Mouse (Mus musculus) frontal cortex, adult 2 months (tissue): ENCODE results near the gene Cul4a. TPM values are rescaled to one million over a fixed set of nuclear protein-coding genes. Genes with fewer than 3 reads are reported as not detected.

Experiments used
- DNase-seq, 2 experiments: peaks; one replicate each; pipeline ENCODE4 v3.0.0; 2022; ENCODE audit warnings: low spot score in 1 of 2; ENCODE audit errors: extremely low spot score in 1 of 2
- polyA plus RNA-seq: library from polyadenylated mRNA; depleted of rRNA; stranded (reverse); fragments of >200 nt; gene quantifications from 2 replicates; pipeline ENCODE4 v1.2.3, GENCODE M21; 2012; rRNA removed

Gene Cul4a
- polyA plus RNA-seq, 1 experiment, result 53.5 TPM

DNA sequence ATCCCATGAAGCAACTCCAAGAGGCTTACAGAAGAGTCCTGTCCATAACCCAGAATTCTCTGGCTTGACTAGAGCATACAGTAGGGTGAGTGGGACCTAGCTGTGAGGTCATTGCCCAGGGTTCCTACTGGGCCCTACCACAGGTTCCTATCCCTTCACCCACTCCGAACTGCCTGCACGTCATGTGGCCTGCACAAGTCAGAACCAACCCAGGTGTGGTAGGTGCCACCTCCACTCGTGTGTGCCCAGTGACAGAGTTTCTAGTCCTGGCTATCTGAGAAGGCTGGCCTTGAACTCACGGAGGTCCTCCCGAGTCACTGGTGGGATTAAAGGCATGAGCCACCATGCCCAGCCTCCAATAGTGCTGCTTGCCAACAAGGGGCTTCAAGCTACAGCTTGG is 72.7 kb downstream of the Cul4a start:
- DNase-seq, result no peak

DNA sequence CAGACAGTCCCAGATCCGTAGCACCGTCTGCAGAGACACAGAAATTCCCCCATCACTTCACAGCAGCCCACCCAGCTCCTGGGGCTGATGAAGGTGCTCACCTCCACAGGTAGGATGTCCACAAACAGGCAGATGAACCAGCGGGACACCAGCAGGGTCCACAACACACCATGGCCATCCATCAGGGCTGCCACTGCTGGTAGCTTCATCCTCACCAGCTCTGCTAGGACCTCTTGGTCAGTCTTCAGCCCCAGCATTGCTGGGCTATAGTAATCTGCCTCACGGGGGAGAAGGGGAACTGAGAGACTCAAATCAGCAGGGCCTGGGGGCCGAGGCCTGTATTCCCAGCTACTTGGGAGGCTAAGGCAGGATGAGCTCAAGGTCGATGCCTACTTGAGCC is 74.1 kb downstream of the Cul4a start:
- no peak for DNase-seq

DNA sequence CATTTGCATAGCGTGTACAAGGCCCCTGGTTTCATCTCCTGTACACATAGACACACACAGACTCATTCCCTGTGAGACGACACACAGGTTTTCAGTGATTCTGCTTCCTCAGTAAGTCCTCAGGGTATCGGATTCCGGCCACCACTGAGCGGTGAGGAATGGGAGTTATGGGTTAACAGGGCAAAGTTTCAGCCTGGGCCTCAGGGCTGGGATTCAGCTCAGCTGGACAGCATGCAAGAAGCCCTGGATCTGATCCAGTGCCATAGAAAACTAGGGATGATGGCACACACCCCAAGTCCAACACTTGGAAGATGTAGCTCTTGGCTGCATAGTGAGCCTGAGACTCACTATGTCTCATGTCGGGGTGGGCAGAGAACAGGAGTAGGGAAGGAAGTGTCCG is 74.5 kb downstream of the Cul4a start:
- DNase-seq, result no peak

DNA sequence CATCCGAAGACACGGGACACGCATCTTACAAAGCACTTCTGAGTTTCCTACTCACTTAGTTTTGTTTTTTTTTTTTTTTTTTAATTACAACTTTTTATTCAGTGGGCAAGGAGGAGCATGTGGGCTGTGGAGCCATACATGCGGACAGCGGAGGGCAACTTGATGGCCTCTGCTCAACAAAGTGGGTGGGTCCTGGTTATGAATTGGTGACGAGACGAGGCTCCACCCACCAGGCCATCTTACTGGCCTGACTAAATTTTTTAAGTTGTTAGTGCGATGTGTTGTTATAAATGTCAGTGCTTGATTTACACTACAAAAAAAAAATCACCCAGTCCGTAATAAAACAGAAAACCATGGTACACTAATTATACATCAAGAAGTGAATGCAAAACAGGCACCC is 75.0 kb downstream of the Cul4a start:
- no peak for DNase-seq

DNA sequence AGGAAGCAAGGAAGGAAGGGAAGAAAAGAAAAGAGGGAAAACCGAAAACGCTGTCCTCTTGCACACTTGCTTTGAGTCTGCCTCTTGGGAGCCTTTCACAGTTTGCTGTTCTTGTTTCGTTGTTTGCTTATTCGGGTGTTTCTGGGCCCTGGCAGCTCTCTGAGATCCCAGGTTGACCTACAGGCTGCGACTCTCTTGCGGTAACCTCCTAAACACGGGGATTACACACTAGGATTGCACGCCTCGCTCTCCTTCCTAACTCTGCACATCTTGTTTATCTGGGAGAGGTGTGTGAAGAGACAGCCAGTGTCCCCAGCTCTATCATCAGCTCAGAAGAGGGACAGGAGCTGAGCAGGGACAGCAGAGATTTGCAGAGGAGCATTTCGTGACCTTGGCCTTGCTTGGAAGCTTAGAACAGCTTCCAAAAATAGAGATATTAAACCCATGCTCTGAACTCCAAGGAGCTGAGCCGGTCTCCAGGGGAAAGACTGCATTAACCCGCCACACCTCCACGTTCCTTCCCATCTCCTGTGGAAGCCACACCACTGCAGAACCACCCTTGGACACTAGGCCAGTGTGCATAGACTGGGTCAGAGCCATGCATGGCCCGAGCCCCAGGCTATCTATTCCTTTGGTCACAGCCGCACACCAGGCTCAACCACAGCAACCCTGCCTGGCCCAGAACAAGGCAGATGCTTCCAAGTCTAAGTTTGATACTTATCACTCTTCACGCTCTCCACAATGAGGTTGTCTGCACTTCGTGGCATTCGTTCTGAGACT is 75.7 kb downstream of the Cul4a start:
- DNase-seq, result no peak

DNA sequence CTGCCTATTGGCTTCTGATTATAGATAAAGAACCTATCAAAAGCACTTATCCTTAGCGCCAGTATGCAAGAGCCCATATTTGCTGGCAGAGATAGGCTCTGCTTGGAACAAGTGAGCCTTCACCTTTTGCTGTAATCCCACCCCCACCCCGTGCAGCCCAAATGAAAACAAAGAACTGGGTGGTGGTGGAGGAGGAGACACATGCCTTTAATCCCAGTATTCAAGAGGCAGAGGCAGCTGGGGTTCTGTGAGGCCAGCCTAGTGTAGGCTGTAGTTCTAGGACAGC is 76.2 kb downstream of the Cul4a start:
- DNase-seq, result no peak

DNA sequence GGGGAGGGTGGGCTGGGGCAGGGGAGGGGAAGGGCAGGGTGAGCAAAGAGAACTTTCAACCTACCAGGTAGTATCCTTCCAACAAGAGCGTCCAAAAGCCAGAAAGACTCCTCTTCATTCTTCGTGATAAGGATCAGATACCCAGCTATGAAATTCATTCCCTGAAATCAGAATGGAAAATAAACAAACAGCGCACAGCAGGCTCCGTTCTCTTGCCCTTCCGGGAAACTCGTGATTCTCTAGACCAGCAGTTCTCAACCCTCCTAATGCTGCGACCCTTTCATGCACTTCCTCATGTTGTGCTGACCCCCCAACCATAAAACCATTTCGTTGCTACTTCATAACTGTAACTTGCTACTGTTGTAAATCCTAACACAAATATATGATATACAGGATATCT is 81.4 kb downstream of the Cul4a start:
- no peak for DNase-seq

DNA sequence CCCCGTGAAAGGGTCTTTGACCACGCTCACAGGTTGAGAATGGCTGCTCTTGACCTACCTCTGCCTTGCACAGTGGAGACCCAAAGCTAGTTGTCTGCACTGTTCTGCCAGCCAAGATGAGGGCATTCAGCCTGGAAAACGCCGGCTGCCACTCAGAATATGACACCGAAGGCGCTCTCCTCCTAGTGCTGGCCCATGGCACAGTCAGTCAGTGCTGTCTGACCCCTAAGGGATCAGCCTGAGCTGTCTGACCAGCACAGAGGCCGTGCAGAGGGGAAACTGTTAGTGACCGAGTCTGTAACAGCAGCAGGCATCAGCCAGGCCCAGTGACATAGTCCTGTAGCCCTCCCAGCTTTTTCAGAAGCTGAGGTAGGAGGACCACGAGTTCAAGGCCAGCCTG is 81.8 kb downstream of the Cul4a start:
- DNase-seq, result no peak

DNA sequence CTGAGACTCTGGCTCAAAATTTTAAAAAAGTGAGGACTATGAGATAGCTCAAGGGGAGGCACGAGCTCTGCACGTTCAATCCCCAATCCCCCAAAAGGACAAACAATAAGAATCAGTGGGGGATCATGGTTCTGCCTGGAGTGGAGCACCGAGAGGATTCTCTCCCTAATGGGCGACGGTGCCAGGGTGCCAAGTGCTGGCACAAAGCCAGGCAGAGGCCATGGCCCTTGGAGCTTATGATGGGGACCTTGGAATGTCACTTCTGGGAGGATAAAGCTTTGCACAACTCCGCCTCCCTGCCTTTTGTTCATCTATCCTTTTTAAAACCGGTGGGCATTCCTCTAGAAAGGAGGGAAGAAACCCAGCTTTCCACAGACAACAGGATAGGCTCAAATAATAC is 82.2 kb downstream of the Cul4a start:
- no peak for DNase-seq

DNA sequence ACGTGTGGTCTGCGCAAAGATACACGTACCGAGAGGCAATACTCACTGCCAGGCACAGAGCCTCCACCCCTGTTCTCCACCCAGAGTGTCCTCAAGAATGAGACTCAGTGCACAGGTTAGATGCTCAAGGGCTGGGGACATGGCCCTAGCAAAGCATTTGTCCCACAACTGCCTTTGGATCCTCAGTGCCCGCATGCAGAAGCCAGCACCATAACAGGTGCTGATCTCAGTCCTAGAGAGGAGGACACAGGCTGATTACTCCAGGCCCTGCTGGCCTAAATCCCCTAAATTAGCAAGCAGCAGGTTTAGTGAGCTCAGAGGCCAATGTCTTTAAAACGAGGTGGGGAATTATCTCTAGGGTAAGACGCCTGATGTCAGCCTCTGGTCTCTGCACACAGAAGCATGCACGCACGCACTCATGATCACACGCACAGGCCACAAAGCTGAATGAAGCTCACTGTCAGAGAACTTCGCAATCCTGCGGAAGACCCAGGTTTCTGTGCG is 82.7 kb downstream of the Cul4a start:
- no peak for DNase-seq

DNA sequence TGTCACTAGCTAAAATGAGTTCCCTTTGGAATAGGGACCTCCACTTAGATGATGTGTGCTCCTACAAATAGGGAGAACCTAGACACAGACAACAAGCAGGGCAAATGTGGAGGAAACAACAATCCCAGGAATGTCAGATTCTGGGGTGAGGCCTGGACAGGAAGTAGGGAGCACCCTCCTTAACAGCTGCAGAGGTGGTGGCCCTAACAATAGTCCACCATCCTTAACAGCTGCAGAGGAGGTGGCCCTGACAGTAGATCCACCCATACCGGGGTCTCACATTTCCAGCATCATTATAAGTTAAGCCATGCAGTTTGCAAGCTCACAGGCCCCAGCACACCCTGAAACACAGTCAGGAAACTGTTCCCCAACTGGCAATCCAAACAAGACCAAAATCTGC is 83.4 kb downstream of the Cul4a start:
- no peak for DNase-seq

DNA sequence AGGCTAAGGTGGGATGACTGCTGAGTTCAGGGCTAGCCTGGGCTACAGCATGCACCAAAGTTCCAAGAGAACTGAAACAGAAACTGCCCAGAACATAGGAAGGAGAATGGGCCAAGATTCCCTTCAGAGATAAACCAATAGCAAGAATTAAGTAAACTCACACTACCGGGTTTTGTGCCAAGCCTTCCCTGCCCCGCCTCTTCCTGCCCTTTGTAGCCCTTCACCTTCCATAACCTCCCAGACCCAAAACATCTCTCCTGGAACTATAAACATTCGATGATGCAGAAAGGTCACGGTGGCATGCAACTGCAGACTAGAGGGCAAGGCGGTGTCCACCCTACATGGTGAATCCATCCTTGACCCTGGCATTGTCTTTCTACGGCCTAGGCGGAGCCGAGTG is 84.8 kb downstream of the Cul4a start:
- DNase-seq, result no peak

DNA sequence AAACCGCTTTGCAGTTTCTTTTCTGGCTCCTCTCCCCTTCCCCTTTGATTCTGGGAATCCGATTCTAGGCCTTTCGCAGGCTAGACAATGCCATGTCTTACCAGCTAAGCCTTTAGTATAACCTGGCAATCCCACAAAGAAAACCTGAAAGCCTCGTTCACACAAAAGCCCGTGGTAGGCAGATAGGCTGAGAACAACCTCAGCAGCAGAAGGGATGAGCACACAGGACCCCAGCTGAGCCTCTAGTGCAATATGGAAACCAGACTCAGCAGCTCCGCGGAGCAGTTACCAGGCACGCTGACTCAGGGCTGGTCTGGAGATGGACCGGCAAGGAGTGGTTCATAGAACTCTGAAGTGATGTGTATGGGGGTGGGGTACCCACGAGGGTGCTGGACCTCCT is 89.4 kb downstream of the Cul4a start:
- no peak for DNase-seq

DNA sequence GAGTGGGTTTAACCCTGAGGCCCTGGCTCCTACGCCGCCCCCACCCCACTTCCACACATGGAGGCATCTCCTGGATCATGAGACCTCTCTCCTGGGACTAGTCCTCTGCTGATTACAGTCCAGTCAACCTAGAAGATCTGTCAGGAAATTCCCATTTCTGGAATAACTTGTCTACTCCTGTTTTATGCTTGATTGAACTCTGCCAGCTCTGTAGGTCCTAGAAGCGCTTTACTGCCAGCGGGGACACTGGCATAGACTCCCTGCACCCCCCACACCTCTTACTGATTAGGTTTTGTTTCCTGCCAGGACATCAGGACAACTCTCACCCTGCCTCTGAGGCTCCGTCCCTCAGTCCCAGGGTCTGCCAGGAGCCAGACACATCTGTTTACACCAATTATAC is 92.1 kb downstream of the Cul4a start:
- no peak for DNase-seq

Other genes with a start within 250 kb of the Cul4a start
- gene Mcf2l, start 231.8 kb upstream of the Cul4a start, polyA plus RNA-seq, result 166 and 193 TPM in 2 replicates
- gene F7, start 79.6 kb upstream of the Cul4a start, polyA plus RNA-seq, result 0.16 and 0.50 TPM in 2 replicates
- 0.06 TPM in 1 of 2 replicates, not detected in the other for gene F10, start 68.3 kb upstream of the Cul4a start, polyA plus RNA-seq
- gene Proz, start 44.7 kb upstream of the Cul4a start, polyA plus RNA-seq, result 0.11 and 0.24 TPM in 2 replicates
- 32.5 and 34.8 TPM in 2 replicates for gene Pcid2, start 162 bp upstream of the Cul4a start, polyA plus RNA-seq
- 391 and 397 TPM in 2 replicates for gene Lamp1, start 53.5 kb downstream of the Cul4a start, polyA plus RNA-seq
- 7.0 TPM in 2 replicates for gene Grtp1, start 95.0 kb downstream of the Cul4a start, polyA plus RNA-seq
- 0.30 and 0.40 TPM in 2 replicates for gene Adprhl1, start 148.5 kb downstream of the Cul4a start, polyA plus RNA-seq
- 51.0 and 54.7 TPM in 2 replicates for gene Dcun1d2, start 182.5 kb downstream of the Cul4a start, polyA plus RNA-seq
- gene Tmco3, start 182.6 kb downstream of the Cul4a start, polyA plus RNA-seq, result 45.4 and 47.6 TPM in 2 replicates
- 83.9 and 84.9 TPM in 2 replicates for gene Tfdp1, start 233.1 kb downstream of the Cul4a start, polyA plus RNA-seq